Mouse (Mus musculus): ENCODE data around the gene Bach1. TPM values are rescaled to one million over a fixed set of nuclear protein-coding genes. Genes with fewer than 3 reads are reported as not detected.

Gene Bach1
- polyA plus RNA-seq, 1 experiment from 2014 or later: 18.6 TPM

GRCm38 (mm10) chr16:87728703-87729102 lies 30.0 kb downstream of the Bach1 start:
- Histone ChIP-seq H3K4me3 (no peak overlapping the region), H3K4me2 (replicated peaks) (no peak overlapping the region), H3K9ac (no peak overlapping the region), H3K4me1 (no peaks in the 10 kb centered on the region), H3K9me3 (no peaks in the 10 kb centered on the region), H3K36me3 (peaks cover 52% of the 10 kb centered on the region), H3K27me3 (no peaks in the 10 kb centered on the region), H3K27ac (no peak overlapping the region)
- no peak for ATAC-seq (ENCODE audit: low FRiP score, low read depth)
- 89% methylated on average over 8 of the region's 8 CpGs for WGBS

- no peaks in the 10 kb centered on the region for H3K4me1 ChIP-seq
- no peak overlapping the region for H3K9ac ChIP-seq
- ATAC-seq (ENCODE audit: low FRiP score, low read depth): no peak
- H3K4me2 ChIP-seq (replicated peaks): no peak overlapping the region
- H3K27ac ChIP-seq: no peak overlapping the region
- WGBS: 93% methylated on average over 20 of the region's 20 CpGs
- H3K27me3 ChIP-seq: no peaks in the 10 kb centered on the region
- H3K36me3 ChIP-seq: peaks cover 49% of the 10 kb centered on the region
- no peaks in the 10 kb centered on the region for H3K9me3 ChIP-seq
- H3K4me3 ChIP-seq: no peak overlapping the region
Observed at GRCm38 (mm10) chr16:87729469-87729868, 30.7 kb downstream of the Bach1 start.

- Histone ChIP-seq H3K9me3 (no peaks in the 10 kb centered on the region), H3K4me1 (peaks cover 10% of the 10 kb centered on the region; the same call in 1 of the 2 replicates), H3K4me3 (no peak overlapping the region), H3K36me3 (peaks cover 22% of the 10 kb centered on the region), H3K27me3 (no peaks in the 10 kb centered on the region), H3K9ac (no peak overlapping the region), H3K4me2 (replicated peaks) (no peak overlapping the region), H3K27ac (no peak overlapping the region)
- WGBS: 88% methylated on average over 4 of the region's 4 CpGs
- ATAC-seq (ENCODE audit: low FRiP score, low read depth): no peak
Observed at GRCm38 (mm10) chr16:87734868-87735381, 36.2 kb downstream of the Bach1 start.

- Histone ChIP-seq H3K4me1 (peaks cover 10% of the 10 kb centered on the region; the same call in 1 of the 2 replicates), H3K36me3 (peaks cover 11% of the 10 kb centered on the region), H3K27me3 (no peaks in the 10 kb centered on the region), H3K4me3 (no peak overlapping the region), H3K9ac (no peak overlapping the region), H3K4me2 (replicated peaks) (no peak overlapping the region), H3K9me3 (no peaks in the 10 kb centered on the region), H3K27ac (no peak overlapping the region)
- ATAC-seq (ENCODE audit: low FRiP score, low read depth): no peak
- WGBS: 79% methylated on average over 11 of the region's 11 CpGs
Observed at GRCm38 (mm10) chr16:87736106-87736505, 37.4 kb downstream of the Bach1 start.

GRCm38 (mm10) chr16:87737296-87737695 lies 38.6 kb downstream of the Bach1 start:
- no peaks in the 10 kb centered on the region for H3K9me3 ChIP-seq
- H3K27ac ChIP-seq: no peak overlapping the region
- H3K4me3 ChIP-seq: no peak overlapping the region
- 50% methylated on average over 8 of the region's 8 CpGs for WGBS
- H3K4me1 ChIP-seq: peaks cover 10% of the 10 kb centered on the region; the same call in 1 of the 2 replicates
- H3K27me3 ChIP-seq: no peaks in the 10 kb centered on the region
- H3K4me2 ChIP-seq (replicated peaks): no peak overlapping the region
- peaks cover 10% of the 10 kb centered on the region for H3K36me3 ChIP-seq
- H3K9ac ChIP-seq: no peak overlapping the region
- ATAC-seq (ENCODE audit: low FRiP score, low read depth): no peak

GRCm38 (mm10) chr16:87737842-87738639 lies 39.3 kb downstream of the Bach1 start:
- H3K4me2 ChIP-seq (replicated peaks): no peak overlapping the region; the same call in 1 of the 2 replicates

GRCm38 (mm10) chr16:87741034-87741715 lies 42.4 kb downstream of the Bach1 start:
- no peak overlapping the region for H3K4me3 ChIP-seq
- no peak overlapping the region for H3K27ac ChIP-seq
- no peak overlapping the region for H3K4me2 ChIP-seq (replicated peaks)
- H3K27me3 ChIP-seq: no peaks in the 10 kb centered on the region
- H3K9ac ChIP-seq: no peak overlapping the region
- ATAC-seq (ENCODE audit: low FRiP score, low read depth): no peak
- peaks cover 10% of the 10 kb centered on the region; the same call in 1 of the 2 replicates for H3K4me1 ChIP-seq
- 87% methylated on average over 9 of the region's 9 CpGs for WGBS
- H3K36me3 ChIP-seq: no peaks in the 10 kb centered on the region
- H3K9me3 ChIP-seq: no peaks in the 10 kb centered on the region

More at GRCm38 (mm10) chr16:87737842-87738639, 39.3 kb downstream of the Bach1 start:
- ATAC-seq (ENCODE audit: low FRiP score, low read depth): no peak
- H3K27me3 ChIP-seq: no peaks in the 10 kb centered on the region
- H3K9me3 ChIP-seq: no peaks in the 10 kb centered on the region
- H3K36me3 ChIP-seq: peaks cover 10% of the 10 kb centered on the region
- no peak overlapping the region for H3K27ac ChIP-seq
- 76% methylated on average over 21 of the region's 21 CpGs for WGBS
- no peak overlapping the region for H3K9ac ChIP-seq
- no peak overlapping the region for H3K4me3 ChIP-seq
- H3K4me1 ChIP-seq: peaks cover 10% of the 10 kb centered on the region; the same call in 1 of the 2 replicates

- H3K9ac ChIP-seq: no peak overlapping the region
- no peaks in the 10 kb centered on the region for H3K9me3 ChIP-seq
- H3K36me3 ChIP-seq: no peaks in the 10 kb centered on the region
- H3K27me3 ChIP-seq: no peaks in the 10 kb centered on the region
- ATAC-seq (ENCODE audit: low FRiP score, low read depth): no peak
- no peak overlapping the region for H3K4me3 ChIP-seq
- no peaks in the 10 kb centered on the region for H3K4me1 ChIP-seq
- no peak overlapping the region for H3K27ac ChIP-seq
- WGBS: 84% methylated on average over 3 of the region's 3 CpGs
- no peak overlapping the region for H3K4me2 ChIP-seq (replicated peaks)
Observed at GRCm38 (mm10) chr16:87743661-87744060, 44.9 kb downstream of the Bach1 start.

- no peak for ATAC-seq (ENCODE audit: low FRiP score, low read depth)
- H3K27ac ChIP-seq: no peak overlapping the region
- H3K4me2 ChIP-seq (replicated peaks): no peak overlapping the region
- H3K36me3 ChIP-seq: no peaks in the 10 kb centered on the region
- no peaks in the 10 kb centered on the region for H3K4me1 ChIP-seq
- H3K9ac ChIP-seq: no peak overlapping the region
- H3K27me3 ChIP-seq: no peaks in the 10 kb centered on the region
- no peak overlapping the region for H3K4me3 ChIP-seq
- WGBS: 80% methylated on average over 2 of the region's 2 CpGs
- H3K9me3 ChIP-seq: no peaks in the 10 kb centered on the region
Observed at GRCm38 (mm10) chr16:87744338-87744737, 45.6 kb downstream of the Bach1 start.

- H3K4me3 ChIP-seq: no peak overlapping the region
- H3K9ac ChIP-seq: no peak overlapping the region
- no peaks in the 10 kb centered on the region for H3K36me3 ChIP-seq
- 57% methylated on average over 8 of the region's 8 CpGs for WGBS
- no peak overlapping the region for H3K4me2 ChIP-seq (replicated peaks)
- H3K27ac ChIP-seq: no peak overlapping the region
- ATAC-seq (ENCODE audit: low FRiP score, low read depth): no peak
- H3K4me1 ChIP-seq: no peaks in the 10 kb centered on the region
- no peaks in the 10 kb centered on the region for H3K9me3 ChIP-seq
- H3K27me3 ChIP-seq: no peaks in the 10 kb centered on the region
Observed at GRCm38 (mm10) chr16:87745192-87745945, 46.6 kb downstream of the Bach1 start.

- Histone ChIP-seq H3K9ac (no peak overlapping the region), H3K4me3 (no peak overlapping the region), H3K27me3 (no peaks in the 10 kb centered on the region), H3K4me1 (no peaks in the 10 kb centered on the region), H3K4me2 (replicated peaks) (no peak overlapping the region), H3K27ac (no peak overlapping the region), H3K36me3 (no peaks in the 10 kb centered on the region), H3K9me3 (no peaks in the 10 kb centered on the region)
- no peak for ATAC-seq (ENCODE audit: low FRiP score, low read depth)
- 20% methylated on average over 5 of the region's 5 CpGs for WGBS
Observed at GRCm38 (mm10) chr16:87746728-87747127, 48.0 kb downstream of the Bach1 start.

GRCm38 (mm10) chr16:87751243-87751642 lies 52.5 kb downstream of the Bach1 start:
- no peaks in the 10 kb centered on the region for H3K36me3 ChIP-seq
- no peak overlapping the region for H3K4me2 ChIP-seq (replicated peaks)
- no peak for ATAC-seq (ENCODE audit: low FRiP score, low read depth)
- H3K27me3 ChIP-seq: no peaks in the 10 kb centered on the region
- H3K4me1 ChIP-seq: 0 out of 2 replicates have a peak, but pooled peaks cover 6% of the 10 kb centered on the region
- no peaks in the 10 kb centered on the region for H3K9me3 ChIP-seq
- 94% methylated on average over 13 of the region's 13 CpGs for WGBS
- no peak overlapping the region for H3K9ac ChIP-seq
- no peak overlapping the region for H3K27ac ChIP-seq
- no peak overlapping the region for H3K4me3 ChIP-seq

All from limb, embryonic 13.5 days (tissue).